Mouse (Mus musculus) thymus, postnatal 10 days (tissue): ENCODE results near the gene Akap8l.

Experiments
- DNase-seq, 2 experiments: peaks; one replicate each; pipeline ENCODE4 v3.0.0; 2021; ENCODE audit warnings: low spot score in 2 of 2

Gene Akap8l

DNA sequence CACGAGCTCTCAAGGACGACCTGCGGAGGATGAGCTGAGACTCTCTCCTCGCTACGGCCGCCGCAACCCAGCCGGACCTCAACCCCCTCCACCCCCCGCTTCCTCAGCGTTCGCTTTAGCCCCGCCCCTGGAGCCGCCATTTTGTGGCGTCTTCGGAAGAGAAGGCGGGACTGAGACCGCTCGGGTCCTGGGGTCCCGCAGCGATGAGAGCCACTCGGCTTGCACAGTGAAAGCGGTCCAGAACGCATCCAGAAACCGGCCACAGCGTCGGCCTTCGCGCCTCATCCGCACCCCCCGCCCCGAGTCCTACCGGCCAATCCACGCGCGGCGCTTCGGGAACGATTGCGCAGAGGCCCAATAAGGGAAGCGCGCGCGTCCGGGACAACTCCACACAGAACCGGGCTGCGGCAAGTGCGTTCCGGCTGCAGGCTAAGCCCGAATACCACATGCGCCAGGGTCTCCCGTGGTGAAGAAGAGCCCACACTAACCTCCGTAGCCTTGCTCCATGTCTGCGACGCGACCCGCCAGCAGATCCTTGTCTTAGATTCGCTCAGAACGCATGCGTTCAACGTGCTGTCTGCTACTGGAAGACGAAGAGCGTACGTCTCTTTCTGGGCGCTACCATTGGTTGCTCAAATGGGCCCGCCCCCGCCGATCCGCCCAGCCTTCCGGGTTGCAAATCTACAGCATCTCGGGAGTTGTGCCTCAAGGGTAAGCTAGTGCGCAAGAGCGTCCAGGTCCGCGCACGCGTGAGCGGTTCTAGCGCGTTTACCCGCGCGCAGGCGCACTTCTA lies 29.6 kb downstream of the Akap8l start, which contains the start of gene Akap8:
TSS of gene Akap8 (minus strand) at position 642 of the 793 bp plus-strand sequence.
- DNase-seq = peak; percentile 95 to 97

DNA sequence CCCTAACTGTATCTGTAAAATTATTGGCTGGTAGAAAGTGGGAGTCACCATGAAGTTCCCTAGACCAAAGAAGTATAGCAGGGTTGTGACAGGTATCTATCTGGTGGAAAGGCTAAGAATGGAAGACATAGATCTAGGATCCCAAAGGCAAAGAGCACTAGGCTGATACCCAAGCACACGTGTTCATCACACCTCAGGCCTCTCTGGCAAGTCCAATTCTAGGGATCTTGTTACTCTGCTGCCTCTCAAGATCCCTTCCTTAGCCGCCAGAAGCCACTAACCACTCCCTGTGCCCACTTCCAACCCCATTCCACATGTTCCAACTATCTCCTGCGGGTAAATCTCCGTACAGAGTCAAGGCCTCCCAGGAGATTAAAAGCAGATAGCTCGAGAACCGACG lies 30.5 kb downstream of the Akap8l start:
- no peak for DNase-seq

DNA sequence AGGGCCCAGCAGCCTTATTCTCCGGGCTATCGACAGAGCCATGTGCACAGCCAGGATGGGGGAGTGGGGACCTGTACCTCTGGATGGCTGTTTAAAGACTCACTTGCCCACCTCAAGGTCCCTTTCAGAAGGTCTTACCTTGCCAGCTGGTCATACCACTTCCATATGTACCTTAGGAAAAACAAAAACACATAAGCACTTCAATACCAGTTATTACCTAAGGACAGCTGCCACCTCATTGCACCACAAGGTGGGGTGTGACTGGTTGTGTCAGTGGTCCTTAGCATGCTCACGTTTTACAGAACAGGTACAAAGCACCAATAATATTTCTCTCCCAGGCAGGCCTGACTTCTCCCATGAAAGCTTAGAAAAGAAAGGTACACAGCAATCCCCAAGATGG lies 32.7 kb downstream of the Akap8l start:
- no peak for DNase-seq

DNA sequence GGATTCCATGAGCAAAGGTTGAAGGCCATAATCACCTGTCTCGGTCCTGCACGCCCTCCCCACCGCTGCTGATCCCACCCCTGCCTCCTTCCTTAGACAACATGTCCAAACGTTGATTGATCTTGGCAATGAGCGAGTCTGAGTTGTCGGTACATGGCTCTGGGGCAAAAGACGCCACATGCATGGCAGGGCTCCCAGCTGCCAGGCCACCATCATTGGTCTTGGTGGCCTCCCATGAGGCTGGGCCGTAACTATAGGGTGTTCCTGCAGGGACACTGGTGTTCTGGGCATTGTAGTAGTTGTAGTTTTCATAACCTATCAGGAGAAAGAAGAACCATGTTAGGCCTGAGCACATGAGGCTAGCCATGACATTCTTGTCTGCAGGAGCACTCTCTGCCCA lies 33.4 kb downstream of the Akap8l start:
- no peak for DNase-seq

DNA sequence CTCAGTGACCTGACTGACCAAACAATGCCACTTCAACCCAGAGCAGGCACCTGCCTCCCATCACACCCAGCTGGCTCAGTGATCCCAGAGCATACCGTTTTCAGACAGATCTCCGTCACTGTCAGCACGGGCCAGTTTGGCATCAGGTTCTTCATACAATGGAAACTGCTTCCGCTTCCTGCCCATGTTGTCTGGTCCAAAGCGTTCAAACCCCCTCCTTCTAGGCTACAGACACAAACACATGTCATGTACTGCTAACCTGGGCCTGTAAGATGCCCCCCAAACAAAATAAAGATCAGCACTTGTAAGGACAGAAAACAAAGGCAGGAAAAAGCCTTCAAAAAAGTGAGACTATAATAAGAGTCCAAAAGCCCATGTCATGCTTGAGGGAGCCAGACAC lies 34.8 kb downstream of the Akap8l start:
- no peak for DNase-seq

DNA sequence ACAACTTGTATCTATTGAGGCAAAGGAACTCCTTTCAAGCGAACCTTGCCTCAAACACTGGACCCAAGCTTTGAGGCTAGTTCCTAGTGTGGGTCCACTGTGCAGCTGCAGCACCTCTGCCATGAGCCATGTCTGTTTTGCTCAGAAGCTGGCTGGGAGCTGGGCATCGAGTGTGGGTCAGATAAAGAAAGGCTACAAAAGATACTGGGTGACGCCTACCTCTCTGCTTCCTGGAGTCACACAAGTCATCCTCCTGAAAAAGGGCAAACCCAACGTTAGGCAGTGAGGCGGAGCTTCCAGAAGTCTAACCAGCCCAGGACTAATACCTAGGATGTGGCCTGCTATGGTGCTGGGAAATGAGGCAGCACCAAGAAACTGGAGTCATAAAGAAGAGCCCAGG lies 36.5 kb downstream of the Akap8l start:
- no peak for DNase-seq

DNA sequence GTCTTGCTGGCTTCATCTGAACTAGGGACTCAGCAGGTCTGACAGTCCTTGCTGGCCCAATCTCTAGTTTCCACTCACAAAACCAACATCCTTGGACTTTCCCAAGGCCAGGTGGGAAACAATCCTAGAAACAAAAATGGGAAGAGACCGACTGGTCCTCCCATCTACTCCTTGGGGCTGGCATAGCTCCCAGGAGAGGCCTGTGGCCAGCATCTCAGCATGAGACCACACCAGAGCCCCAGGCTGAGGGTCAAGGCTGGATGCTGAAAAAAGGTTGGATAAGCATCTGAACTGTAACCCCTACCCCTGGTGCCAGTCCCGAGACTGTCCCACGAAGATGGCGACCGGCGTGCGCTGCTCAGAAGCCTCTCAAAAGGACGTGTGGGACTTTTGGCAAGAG lies 37.6 kb downstream of the Akap8l start:
- no peak for DNase-seq

DNA sequence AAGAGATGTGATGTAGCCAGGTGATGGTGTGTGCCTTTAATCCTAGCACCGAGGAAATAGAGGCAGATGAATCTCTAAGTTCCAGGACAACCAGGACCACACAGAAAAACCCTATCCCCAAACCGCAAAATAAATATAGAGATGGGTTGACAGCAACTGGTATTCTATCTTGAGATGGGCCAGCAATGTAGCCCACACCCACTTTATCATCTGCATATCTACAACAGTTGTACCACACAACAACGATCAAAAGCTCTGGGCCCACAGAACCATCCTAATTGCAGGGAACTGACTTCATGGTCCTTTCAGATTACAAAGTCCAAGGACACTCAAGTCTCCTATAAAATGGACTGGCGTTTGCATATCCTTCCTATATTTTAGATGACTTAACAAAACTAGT lies 42.4 kb downstream of the Akap8l start:
- no peak for DNase-seq

DNA sequence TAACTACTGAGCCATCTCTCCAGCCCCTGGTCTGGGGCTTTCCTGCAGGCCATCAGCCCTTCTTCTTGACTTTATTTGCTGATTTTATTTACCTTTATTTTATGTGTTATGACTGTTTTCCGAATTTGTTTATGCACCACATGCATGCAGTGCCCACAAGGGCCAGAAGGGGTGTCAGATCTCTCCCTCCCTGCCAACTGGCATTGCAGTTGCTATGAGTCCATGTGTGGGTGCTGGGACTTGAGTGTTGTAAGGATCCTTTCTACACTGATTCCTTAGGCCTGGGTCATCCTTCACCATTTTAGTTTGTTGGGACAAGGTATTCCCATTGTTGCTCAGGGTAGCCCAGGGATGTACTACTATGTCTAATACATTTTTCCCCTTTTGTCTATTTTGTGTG lies 52.3 kb downstream of the Akap8l start:
- DNase-seq = no peak

DNA sequence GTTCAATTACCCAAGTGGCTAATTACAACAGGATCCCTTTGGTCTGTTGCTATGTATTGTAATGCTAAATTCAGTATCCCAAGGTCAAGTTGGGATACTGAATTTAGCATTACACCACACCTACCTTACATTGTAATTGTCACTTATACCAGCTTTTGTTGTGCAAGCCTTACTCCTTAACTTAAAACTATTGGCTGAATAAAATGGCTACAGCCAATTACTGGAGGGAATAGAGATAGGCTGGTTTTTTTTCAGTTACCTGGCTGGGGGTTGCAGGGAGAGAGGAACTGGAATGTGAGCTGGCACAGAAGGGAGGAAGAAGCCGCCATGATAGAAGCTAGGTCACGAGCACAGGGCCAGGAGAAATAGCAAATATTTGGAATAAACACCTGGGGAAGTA lies 54.5 kb downstream of the Akap8l start:
- no peak for DNase-seq

DNA sequence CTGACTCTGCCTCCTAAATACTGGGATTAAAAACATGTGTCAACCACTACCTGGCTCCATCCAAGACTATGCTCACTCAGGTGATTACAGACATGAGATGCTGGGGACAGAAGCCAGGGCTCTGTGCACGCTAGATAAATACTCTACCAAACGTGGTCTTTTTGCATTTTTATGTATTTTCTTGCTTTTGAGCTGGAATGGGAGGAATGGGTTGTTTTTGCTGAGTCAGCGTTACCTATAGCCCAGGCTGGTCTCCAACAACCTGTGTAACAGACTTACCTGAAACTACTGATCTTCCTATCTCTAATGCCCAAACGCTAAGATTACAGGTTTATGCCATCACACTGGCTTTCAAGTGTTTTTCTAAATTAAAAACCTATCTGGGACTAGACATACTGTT lies 55.2 kb downstream of the Akap8l start:
- no peak for DNase-seq

DNA sequence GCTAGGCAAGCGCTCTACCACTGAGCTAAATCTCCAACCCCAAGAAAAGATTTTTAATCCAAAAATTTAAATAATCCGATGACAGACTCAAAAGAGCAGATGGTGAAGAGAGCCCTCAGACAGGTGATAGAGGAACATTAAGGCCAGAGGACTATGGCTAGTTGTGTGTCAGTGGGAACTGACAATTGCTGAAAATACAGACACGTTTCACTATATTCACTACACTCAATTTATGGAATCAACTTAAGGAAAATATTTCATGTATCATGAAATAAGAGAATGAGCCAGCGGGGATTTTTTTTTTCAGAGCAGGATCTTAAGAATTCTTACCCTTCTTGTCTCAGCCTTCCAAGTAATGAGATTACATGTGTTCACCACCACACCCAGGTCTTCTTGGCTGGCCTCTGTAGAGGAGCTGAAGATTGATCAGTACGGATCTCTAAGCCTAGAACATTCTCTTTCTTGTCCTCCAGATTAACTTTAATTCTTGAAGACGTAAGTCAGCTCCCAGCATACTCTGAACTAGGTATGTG lies 65.2 kb downstream of the Akap8l start:
- DNase-seq = no peak

DNA sequence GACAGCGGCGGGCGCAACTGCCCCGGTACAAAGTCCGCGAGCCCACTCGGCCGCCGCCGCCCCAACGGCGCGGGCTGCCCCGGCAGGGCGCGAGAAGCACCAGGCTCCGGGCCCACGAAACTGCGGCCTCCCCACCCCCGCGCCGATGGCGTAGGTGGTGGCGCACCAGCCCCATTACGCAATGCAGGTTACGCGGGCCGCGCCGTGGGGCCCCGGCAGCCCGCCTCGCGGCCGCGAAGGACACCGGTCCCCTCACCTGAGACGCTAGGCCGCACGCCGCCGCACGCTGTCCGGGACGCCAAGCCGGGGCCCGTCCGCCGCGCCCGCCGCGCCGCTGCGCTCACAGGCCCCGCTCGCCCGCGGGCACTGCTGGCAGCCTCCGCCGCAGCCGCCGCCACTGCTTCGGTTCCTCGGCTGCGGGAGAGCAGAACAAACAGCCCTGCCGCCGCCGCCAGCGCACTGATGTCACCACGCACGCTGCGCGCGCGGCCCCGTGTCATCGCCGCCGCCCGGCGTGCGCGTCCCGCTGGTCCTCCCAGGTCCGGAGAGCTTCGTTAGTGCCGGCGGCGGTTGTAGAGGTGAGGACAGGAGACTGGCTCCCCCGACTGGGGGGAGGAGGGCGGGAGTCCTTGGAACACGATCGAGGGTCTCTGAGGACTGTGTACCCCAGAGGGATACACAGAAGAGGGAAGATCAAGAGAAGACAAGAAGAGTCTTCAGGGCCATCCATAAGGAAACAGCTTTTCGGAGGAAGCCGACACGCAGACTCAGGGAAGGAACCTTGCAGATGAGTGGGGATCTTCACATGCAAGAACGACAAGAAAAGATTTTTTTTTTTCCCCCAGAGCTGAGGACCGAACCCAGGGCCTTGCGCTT lies 65.9 kb downstream of the Akap8l start, which contains the start of gene Brd4:
TSS of gene Brd4 (minus strand) at position 461 of the 876 bp plus-strand sequence.
- DNase-seq = peak; percentile 80 to 89

DNA sequence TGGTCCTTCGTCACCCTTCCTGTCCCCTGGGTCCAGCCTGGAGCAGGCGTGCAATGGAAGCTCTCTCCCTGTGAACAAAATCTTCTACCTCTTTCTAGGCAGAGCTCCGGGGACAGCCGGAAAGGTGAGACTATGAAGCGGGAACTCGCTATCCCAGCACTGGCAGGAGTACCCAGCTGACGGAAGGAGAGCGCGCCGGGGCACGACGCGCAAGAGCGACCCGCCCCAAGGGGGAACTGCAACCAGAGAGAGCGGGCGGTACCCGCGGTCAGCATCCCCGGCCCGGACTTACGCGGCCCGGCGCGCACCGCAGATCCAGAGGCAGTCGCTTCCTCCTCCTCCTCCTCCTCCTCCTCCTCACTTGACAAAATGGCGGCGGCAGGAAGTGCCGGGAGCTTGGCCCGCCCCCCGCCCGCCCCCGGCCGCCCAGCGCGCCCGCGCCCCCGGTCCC lies 66.6 kb downstream of the Akap8l start:
- DNase-seq = peak; percentile 50

DNA sequence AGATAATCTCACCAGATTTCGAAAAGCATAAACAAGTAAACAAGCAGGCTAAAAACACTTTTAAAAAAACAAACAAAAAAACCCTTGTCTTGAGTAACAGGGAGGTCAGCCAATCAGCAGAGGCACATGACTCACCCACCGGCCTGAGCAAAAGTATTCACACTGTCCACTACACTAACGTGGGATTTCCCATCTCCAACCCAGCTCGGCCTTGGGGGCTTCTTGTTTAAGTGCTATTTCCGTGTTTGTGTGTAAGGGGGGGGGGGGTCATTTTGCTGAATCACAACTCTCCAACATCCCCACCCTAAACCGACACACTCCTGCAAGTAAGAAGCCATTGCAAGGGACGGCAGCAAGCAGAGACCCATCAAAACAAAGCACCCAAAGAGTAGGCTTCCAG lies 67.1 kb downstream of the Akap8l start:
- DNase-seq = peak; percentile 4 to 7

DNA sequence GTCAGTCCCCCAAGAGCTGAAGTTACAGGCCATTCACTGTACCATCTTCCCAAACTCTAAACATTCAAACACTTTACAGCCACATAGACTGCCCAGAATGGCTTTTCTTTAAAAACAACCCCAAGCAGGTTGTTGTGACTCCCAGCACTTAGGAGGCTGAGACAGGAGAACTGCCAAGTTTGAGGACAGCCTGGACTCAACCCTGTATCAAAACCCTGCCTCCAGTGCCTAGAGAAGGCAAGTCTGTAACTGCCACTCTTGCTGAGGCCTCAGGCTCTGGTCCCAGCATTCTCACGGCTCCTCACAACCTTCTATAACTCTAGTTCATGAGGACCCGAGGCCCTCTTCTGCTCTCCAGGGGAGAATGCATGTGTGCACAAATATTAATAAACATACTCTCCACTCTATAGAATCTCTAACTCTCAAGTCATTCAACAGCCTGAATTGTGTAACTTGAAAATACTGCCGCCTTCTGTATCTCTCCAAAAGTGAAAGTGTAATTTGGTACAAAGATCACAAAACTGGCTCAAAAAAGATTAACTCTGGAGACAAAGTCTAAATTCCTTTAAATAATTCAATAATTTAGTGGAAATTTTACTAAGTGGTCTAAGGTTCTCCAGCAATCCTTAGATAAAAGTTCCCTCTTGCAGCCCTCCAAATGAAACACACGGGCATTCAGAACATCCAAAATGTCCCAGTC lies 68.6 kb downstream of the Akap8l start:
- no peak for DNase-seq

DNA sequence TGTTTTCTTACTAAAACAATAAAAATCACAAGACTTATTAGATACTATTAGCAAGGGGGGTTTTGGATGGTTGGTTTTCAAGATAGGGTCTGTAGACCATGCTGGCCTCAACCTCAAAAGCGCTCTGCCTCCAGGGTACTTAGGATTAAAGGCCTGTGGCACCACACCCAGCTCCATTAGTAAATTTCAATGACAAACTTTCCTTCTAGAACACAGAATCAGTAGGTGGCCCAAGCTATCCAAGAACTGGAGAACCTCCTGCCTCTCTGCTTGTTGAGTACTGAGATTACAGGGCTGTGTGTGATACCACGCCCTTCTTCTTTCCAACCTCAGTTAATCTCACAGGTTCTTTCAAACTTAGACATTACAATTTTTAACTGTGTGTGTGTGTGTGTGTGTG lies 69.3 kb downstream of the Akap8l start:
- no peak for DNase-seq

DNA sequence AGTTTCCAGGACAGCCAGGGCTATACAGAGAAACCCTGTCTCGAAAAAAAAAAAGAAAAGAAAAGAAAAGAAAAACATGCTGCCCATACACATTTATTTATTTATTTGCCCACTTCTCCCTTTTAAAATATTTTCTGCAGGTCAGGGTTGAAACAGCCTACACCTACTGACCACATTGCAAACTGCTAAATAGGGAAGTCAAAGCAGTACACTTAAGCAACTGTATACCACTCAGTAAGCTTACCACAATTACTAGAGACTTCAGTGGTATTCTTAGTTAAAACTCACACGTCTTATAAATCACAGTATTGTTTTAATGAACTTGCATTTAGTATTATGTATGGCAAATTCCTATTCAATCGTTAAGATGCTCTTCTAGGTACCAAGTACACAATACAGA lies 69.8 kb downstream of the Akap8l start:
- no peak for DNase-seq

DNA sequence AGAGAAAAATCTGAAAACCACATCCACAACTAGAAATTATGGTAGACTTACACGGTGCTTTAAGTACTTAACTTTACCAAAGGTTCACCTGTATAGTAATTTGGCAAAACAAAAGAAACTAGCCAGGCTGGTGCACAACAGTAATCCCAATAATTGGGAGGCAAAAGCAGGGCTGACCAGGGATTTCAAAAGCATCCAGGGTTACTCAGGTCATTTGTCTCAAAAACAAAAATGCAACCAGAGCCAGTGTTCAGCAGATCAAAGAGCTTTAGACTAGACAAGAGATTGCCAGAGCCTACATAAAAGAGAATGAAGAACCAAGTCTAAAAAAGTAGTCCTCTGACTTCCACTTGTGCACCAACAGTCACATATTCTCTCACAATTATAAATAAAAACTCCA lies 73.2 kb downstream of the Akap8l start:
- no peak for DNase-seq

DNA sequence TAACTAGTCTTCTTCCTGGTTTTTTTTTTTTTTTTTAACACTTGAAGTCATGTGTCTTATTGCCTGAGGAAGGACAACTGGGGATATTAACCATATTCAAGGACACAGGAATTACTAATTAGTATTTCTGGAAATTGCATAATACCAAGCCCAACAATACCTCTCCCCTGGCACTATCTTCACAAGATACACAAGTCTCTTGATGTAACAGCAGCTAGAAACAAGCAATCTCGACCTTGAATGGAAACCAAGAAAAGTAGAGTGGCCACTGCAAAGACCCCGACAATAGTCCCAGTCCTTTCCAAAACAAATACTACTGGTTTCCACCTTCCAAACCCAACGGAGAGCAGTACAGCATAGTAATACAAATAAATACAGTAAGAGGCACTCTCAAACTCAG lies 74.8 kb downstream of the Akap8l start:
- no peak for DNase-seq
